ENCODE assay signal across 8 mouse cellular contexts in genomic region chrX:103981806-103982205, GRCm38 (mm10). TPM values are rescaled to one million over a fixed set of nuclear protein-coding genes. Genes with fewer than 3 reads are reported as not detected.
DNase-seq lines count a peak whose midpoint lies in the region; ATAC-seq and TF ChIP-seq lines count a peak whose summit lies in the region.

No protein-coding gene starts in this region.

- H3K27me3 ChIP-seq in embryonic facial prominence, embryonic 10.5 days (replicated peaks; ENCODE audit: low read depth, poor library complexity, severe bottlenecking): peaks cover 73% of the 10 kb centered on the region
- peaks cover 17% of the 10 kb centered on the region; the same call in 1 of the 2 replicates for H3K27me3 ChIP-seq in hindbrain, embryonic 15.5 days
- peaks cover 16% of the 10 kb centered on the region for H3K27me3 ChIP-seq in midbrain, embryonic 15.5 days (replicated peaks)

- peak overlapping the region; percentile 52 for H3K4me3 ChIP-seq in layer of hippocampus, adult 2 months
- peak overlapping the region; percentile 72; the same call in 1 of the 2 replicates for H3K4me3 ChIP-seq in embryonic facial prominence, embryonic 10.5 days
- H3K4me3 ChIP-seq in hindbrain, embryonic 15.5 days: peak overlapping the region; percentile 69; the same call in 1 of the 2 replicates
- peak overlapping the region; percentile 75 for H3K4me3 ChIP-seq in midbrain, embryonic 15.5 days

- H3K4me2 ChIP-seq in hindbrain, embryonic 15.5 days: peak overlapping the region; percentile 53
- H3K4me2 ChIP-seq in midbrain, embryonic 15.5 days: peak overlapping the region; percentile 46; the same call in 1 of the 2 replicates

- H3K9me3 ChIP-seq in embryonic facial prominence, embryonic 10.5 days: no peaks in the 10 kb centered on the region
- H3K9me3 ChIP-seq in hindbrain, embryonic 15.5 days: no peaks in the 10 kb centered on the region
- H3K9me3 ChIP-seq in midbrain, embryonic 15.5 days: no peaks in the 10 kb centered on the region

- TF ChIP-seq CTCF in layer of hippocampus, adult 2 months (conservative IDR thresholded peaks at IDR 0.05): no peak

- peak overlapping the region; percentile 93 for H3K27ac ChIP-seq in layer of hippocampus, adult 2 months
- peak overlapping the region; percentile 95 for H3K27ac ChIP-seq in embryonic facial prominence, embryonic 10.5 days (replicated peaks)
- peak overlapping the region; percentile 84 for H3K27ac ChIP-seq in hindbrain, embryonic 15.5 days (replicated peaks)
- peak overlapping the region; percentile 82; the same call in 1 of the 2 replicates for H3K27ac ChIP-seq in midbrain, embryonic 15.5 days

- H3K9ac ChIP-seq in hindbrain, embryonic 15.5 days: no peak overlapping the region
- H3K9ac ChIP-seq in midbrain, embryonic 15.5 days: peak overlapping the region; percentile 12; the same call in 1 of the 2 replicates

- DNase-seq in layer of hippocampus, adult 2 months (ENCODE audit: low spot score in 2 of 2): no peak
- no peak for DNase-seq in layer of hippocampus, postnatal 36 days
- no peak for DNase-seq in embryonic facial prominence, embryonic 10.5 days (ENCODE audit: low spot score)
- DNase-seq in c-Kit-positive CD71-positive TER-119-positive erythroid progenitor cells, embryonic 14.5 days (ENCODE audit: low spot score): no peak
- no peak for DNase-seq in frontal cortex, postnatal 10 days (ENCODE audit: low spot score in 2 of 2)
- no peak for DNase-seq in urinary bladder, adult 18-20 months (ENCODE audit: low spot score in 2 of 2)

- ATAC-seq in hindbrain, embryonic 15.5 days (ENCODE audit: low FRiP score, low read depth): no peak
- ATAC-seq in midbrain, embryonic 15.5 days (replicated peaks): no peak

- WGBS in embryonic facial prominence, embryonic 10.5 days: 78% methylated on average over 10 of the region's 10 CpGs
- 81% methylated on average over 10 of the region's 10 CpGs for WGBS in hindbrain, embryonic 15.5 days
- WGBS in midbrain, embryonic 15.5 days: 82% methylated on average over 10 of the region's 10 CpGs

- peaks cover 21% of the 10 kb centered on the region for H3K36me3 ChIP-seq in embryonic facial prominence, embryonic 10.5 days (replicated peaks)
- no peaks in the 10 kb centered on the region for H3K36me3 ChIP-seq in hindbrain, embryonic 15.5 days
- no peaks in the 10 kb centered on the region for H3K36me3 ChIP-seq in midbrain, embryonic 15.5 days (replicated peaks)

- no peaks in the 10 kb centered on the region for H3K4me1 ChIP-seq in embryonic facial prominence, embryonic 10.5 days
- H3K4me1 ChIP-seq in hindbrain, embryonic 15.5 days (replicated peaks): no peaks in the 10 kb centered on the region
- H3K4me1 ChIP-seq in midbrain, embryonic 15.5 days: no peaks in the 10 kb centered on the region

RNA-seq across cellular contexts. Expression of gene Rlim, which starts 0.7 kb away (rescaled TPM):
- 10 to 100 TPM; 48.5 to 52.3 TPM for total RNA-seq in layer of hippocampus, adult 2 months (2021)
- total RNA-seq in layer of hippocampus, postnatal 36 days (2021): 10 to 100 TPM; 52.6 to 54.0 TPM
- polyA plus RNA-seq in embryonic facial prominence, embryonic 10.5 days (2016; fragmentation: Nextera tagmentation; extraction: Ambion mirVana): 43.0 and 43.4 TPM in 2 replicates
- 24.9 and 25.7 TPM in 2 replicates for polyA plus RNA-seq in hindbrain, embryonic 15.5 days (2015; fragmentation: Nextera tagmentation; extraction: Ambion mirVana)
- polyA plus RNA-seq in midbrain, embryonic 15.5 days (2015; fragmentation: Nextera tagmentation; extraction: Ambion mirVana): 26.7 and 29.4 TPM in 2 replicates
